Mouse (Mus musculus) kidney, postnatal 10 days (tissue): ENCODE results near the gene Pygm.

Experiments
- DNase-seq: peaks from one replicate; pipeline ENCODE4 v3.0.0; 2021; ENCODE audit warnings: mixed read lengths

Gene Pygm

GRCm38 (mm10) chr19:6354030-6354429, 30.2 kb upstream of the Pygm start:
- DNase-seq = peak; percentile 42

- DNase-seq = no peak
Measured at GRCm38 (mm10) chr19:6361291-6361690, 22.9 kb upstream of the Pygm start.

GRCm38 (mm10) chr19:6363091-6363410, 21.1 kb upstream of the Pygm start:
- DNase-seq = no peak

GRCm38 (mm10) chr19:6363411-6364240, 20.6 kb upstream of the Pygm start, which contains the start of gene Sf1:
TSS of gene Sf1 (plus strand) at chr19:6363690.
- DNase-seq = peak; percentile 100

- peak; percentile 95 for DNase-seq
Measured at GRCm38 (mm10) chr19:6364317-6364725, 19.9 kb upstream of the Pygm start.

- DNase-seq = no peak
Measured at GRCm38 (mm10) chr19:6364842-6365241, 19.4 kb upstream of the Pygm start.

GRCm38 (mm10) chr19:6370175-6370574, 14.0 kb upstream of the Pygm start:
- DNase-seq = no peak

- DNase-seq = no peak
Measured at GRCm38 (mm10) chr19:6372433-6372832, 11.8 kb upstream of the Pygm start.

- DNase-seq = peak; percentile 95
Measured at GRCm38 (mm10) chr19:6373539-6374400, 10.4 kb upstream of the Pygm start.

- DNase-seq = no peak
Measured at GRCm38 (mm10) chr19:6374571-6374970, 9.6 kb upstream of the Pygm start.

GRCm38 (mm10) chr19:6375423-6376254, 8.6 kb upstream of the Pygm start:
- DNase-seq = no peak

- DNase-seq = peak; percentile 81
Measured at GRCm38 (mm10) chr19:6376255-6376564, 8.0 kb upstream of the Pygm start.

- no peak for DNase-seq
Measured at GRCm38 (mm10) chr19:6376643-6377042, 7.6 kb upstream of the Pygm start.

- no peak for DNase-seq
Measured at GRCm38 (mm10) chr19:6377327-6378040, 6.7 kb upstream of the Pygm start.

- no peak for DNase-seq
Measured at GRCm38 (mm10) chr19:6380411-6381166, 3.6 kb upstream of the Pygm start.

GRCm38 (mm10) chr19:6381238-6381637, 3.0 kb upstream of the Pygm start:
- DNase-seq = no peak

GRCm38 (mm10) chr19:6382323-6382924, 1.8 kb upstream of the Pygm start:
- no peak for DNase-seq

- no peak for DNase-seq
Measured at GRCm38 (mm10) chr19:6383470-6383869, 729 bp upstream of the Pygm start.

- peak; percentile 31 for DNase-seq
Measured at GRCm38 (mm10) chr19:6384954-6385353, 755 bp downstream of the Pygm start.

- DNase-seq = no peak
Measured at GRCm38 (mm10) chr19:6385419-6385818, 1.2 kb downstream of the Pygm start.

- DNase-seq = no peak
Measured at GRCm38 (mm10) chr19:6385821-6386220, 1.6 kb downstream of the Pygm start.
